Mouse (Mus musculus) thymus, adult 2 months (tissue): Measurements from ENCODE around the gene Adck1.
"Not testable (repeated sequence)": the region's sequence is repeated elsewhere in the genome, so short reads cannot be mapped to it uniquely, and the experiment has no call there.

Experiments used
- CTCF ChIP-seq: fragments of 200-500 bp; IDR thresholded peaks from 2 replicates; pipeline ENCODE4 v1.5.1; 2012; ENCODE audit warnings: mild to moderate bottlenecking, control low read depth, low read length, moderate library complexity, borderline replicate concordance; ENCODE audit not compliant: control insufficient read depth, poor library complexity, insufficient read depth; ENCODE audit errors: extremely low read depth
- POLR2A ChIP-seq: fragments of 200-500 bp; IDR thresholded peaks from 2 replicates; pipeline ENCODE4 v1.6.1; 2012; ENCODE audit warnings: mild to moderate bottlenecking, low read length, control low read depth, moderate library complexity; ENCODE audit not compliant: control insufficient read depth, poor library complexity, insufficient read depth; ENCODE audit errors: extremely low read depth

GRCm38 (mm10) chr12:88370321-88370720 lies 10.0 kb downstream of the Adck1 start:
- TF ChIP-seq CTCF, POLR2A: not testable (repeated sequence)
